Mouse (Mus musculus) bone marrow macrophage, adult 2 months (primary cell): ENCODE data around the gene Olfr1324.

ENCODE experiments used
- CTCF ChIP-seq: IDR thresholded peaks from 2 replicates; pipeline ENCODE4 v1.5.1; 2012; ENCODE audit warnings: low read depth, mild to moderate bottlenecking, low read length, moderate library complexity
- POLR2A ChIP-seq: IDR thresholded peaks from 2 replicates; pipeline ENCODE4 v1.6.1; 2012; ENCODE audit warnings: mild to moderate bottlenecking, low read depth, low read length, borderline replicate concordance

- no peak for TF ChIP-seq POLR2A
- TF ChIP-seq CTCF = no peak
These were observed 2.3 kb downstream of the Olfr1324 start for GRCm38 (mm10) chrX:50425899-50426436.
